Mouse (Mus musculus): ENCODE results near the gene Olfr433.

- TF ChIP-seq CTCF (IDR thresholded peaks at IDR 0.05) (no peak), POLR2A (IDR thresholded peaks at IDR 0.05; ENCODE audit: insufficient read depth, low read depth, low read length) (no peak)
Observed at GRCm38 (mm10) chr1:174051515-174051914, 11.0 kb downstream of the Olfr433 start.
